Mouse (Mus musculus) ES-E14 (cell line): Measurements from ENCODE around the gene Gtpbp1.

Source experiments
- CHD2 ChIP-seq: IDR thresholded peaks from 2 replicates; pipeline ENCODE4 v1.6.1; 2014; ENCODE audit warnings: mild to moderate bottlenecking, low read depth, low read length, inconsistent platforms
- HCFC1 ChIP-seq: IDR thresholded peaks from 2 replicates; pipeline ENCODE4 v1.6.1; 2012; ENCODE audit warnings: low read length, inconsistent platforms, borderline replicate concordance; ENCODE audit not compliant: insufficient read depth
- MAFK ChIP-seq: IDR thresholded peaks from 2 replicates; pipeline ENCODE4 v1.6.1; 2014; ENCODE audit warnings: mild to moderate bottlenecking, low read depth, low read length, inconsistent platforms; ENCODE audit not compliant: insufficient read depth
- ZC3H11A ChIP-seq: IDR thresholded peaks from 2 replicates; pipeline ENCODE4 v1.6.1; 2012; ENCODE audit warnings: low read depth, mild to moderate bottlenecking, inconsistent platforms, low read length, borderline replicate concordance
- ZNF384 ChIP-seq: IDR thresholded peaks from 2 replicates; pipeline ENCODE4 v1.6.1; 2012; ENCODE audit warnings: low read depth, low read length, inconsistent platforms

- TF ChIP-seq CHD2 (no peak), HCFC1 (no peak), ZC3H11A (no peak), ZNF384 (no peak), MAFK (no peak)
Measured at GRCm38 (mm10) chr15:79670972-79671299, 19.7 kb upstream of the Gtpbp1 start.
